Mouse (Mus musculus): ENCODE measurements around the gene Tcam1. TPM values are rescaled to one million over a fixed set of nuclear protein-coding genes. Genes with fewer than 3 reads are reported as not detected.
A peak's percentile ranks its signal among the peaks of the same experiment; 100 is the strongest.

The Tcam1 gene
- polyA plus RNA-seq, 1 experiment from 2014 or later, result 0.06 TPM

DNA sequence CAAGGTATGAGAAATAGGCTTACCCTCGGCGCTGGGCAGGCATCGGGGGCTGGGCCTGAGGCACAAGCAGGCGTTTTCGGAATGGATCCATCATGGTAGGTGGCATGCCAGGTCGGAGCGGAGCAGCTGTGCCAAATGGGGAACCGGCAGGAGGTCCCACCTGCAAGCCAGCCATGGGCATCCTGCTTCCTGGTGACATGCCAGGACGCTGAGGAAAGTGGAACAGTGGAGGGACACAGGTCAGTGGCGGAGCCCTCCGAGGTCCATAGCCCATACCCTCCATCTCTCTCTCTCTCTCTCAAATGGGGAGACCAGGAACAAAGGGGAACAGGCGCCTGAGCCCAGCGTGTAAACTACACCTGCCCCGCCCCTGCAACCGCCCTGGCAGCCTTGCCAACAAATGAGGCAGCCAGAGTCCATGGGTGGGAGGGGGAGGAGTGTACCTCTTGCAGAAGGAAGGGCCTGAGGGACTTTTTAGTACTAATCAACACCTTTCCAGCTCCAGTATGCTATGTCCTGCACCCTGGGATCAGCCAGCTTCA, 9.1 kb upstream of the Tcam1 start:
- H3K9me3 ChIP-seq (replicated peaks), result no peaks in the 10 kb centered on the region
- H3K36me3 ChIP-seq, result peaks cover 68% of the 10 kb centered on the region
- 85% methylated on average over 15 of the region's 15 CpGs for whole genome bisulfite sequencing
- no peaks in the 10 kb centered on the region for H3K27me3 ChIP-seq (ENCODE audit: low read depth, poor library complexity, severe bottlenecking)
- peak overlapping the region; percentile 39; the same call in 1 of the 2 replicates for H3K27ac ChIP-seq (replicated peaks)
- DNase-seq (ENCODE audit: low spot score), result no peak
- no peak overlapping the region for H3K4me3 ChIP-seq
- peaks cover 49% of the 10 kb centered on the region for H3K4me1 ChIP-seq

DNA sequence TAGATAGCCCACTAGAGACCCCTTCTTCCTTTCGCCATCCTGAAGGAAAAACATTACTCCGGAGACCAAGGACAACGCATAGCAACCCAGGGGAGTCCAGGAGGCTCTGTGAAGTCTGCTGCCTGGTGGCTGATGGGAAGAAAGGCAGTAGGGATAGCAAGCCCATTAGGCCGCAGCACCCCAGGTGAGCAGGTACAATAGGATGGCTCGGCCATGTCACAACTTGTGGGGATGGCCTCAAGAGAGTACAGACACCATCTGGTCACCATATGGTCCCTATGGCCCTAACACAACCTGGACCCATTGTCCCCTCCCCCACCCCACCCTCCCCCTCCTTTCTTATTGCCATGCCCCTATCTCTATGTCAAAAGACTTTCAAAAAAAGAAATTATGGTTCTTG, 8.6 kb upstream of the Tcam1 start:
- H3K27me3 ChIP-seq (ENCODE audit: low read depth, poor library complexity, severe bottlenecking), result no peaks in the 10 kb centered on the region
- WGBS, result 83% methylated on average over 5 of the region's 5 CpGs
- DNase-seq (ENCODE audit: low spot score), result no peak
- H3K27ac ChIP-seq (replicated peaks), result peak overlapping the region; percentile 69; the same call in 1 of the 2 replicates
- H3K4me1 ChIP-seq, result peaks cover 49% of the 10 kb centered on the region
- peaks cover 63% of the 10 kb centered on the region for H3K36me3 ChIP-seq
- H3K9me3 ChIP-seq (replicated peaks), result no peaks in the 10 kb centered on the region
- no peak overlapping the region for H3K4me3 ChIP-seq

DNA sequence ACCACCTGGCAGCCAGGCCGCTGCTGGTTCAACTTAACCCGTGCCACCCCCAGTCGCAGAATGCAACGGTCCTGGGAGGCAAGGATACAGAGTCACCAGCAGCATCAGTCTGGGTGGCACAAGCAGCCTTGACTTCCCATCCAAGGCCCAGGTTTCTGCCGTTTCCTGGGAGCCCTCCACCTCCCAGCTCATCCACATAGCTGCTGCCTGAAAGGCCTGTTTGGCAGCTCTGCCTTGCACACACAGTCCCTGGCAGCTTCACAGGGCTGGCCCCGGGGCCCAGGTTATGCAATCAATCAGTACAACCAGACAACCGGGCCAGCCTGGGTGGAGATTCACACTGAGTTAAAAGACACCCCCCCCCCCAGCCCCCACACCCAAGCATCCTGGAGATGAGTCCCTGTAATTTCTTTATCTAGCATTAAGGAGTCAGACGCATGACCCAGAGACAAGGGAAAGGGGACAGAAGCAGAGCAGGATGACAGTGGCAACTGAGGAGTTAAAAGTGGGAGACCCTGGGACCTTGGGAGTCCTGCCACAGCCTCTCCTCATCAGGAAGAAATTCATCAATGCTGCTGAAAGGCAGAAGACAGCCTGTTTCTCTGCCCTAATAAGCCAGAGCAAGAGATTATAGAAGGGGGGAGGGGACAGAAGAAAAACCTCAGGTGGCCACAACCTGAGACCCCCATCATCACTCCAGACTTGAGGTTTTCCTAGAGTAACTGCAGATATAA, 8.0 kb upstream of the Tcam1 start:
- H3K27ac ChIP-seq (replicated peaks), result peak overlapping the region; percentile 69
- peaks cover 53% of the 10 kb centered on the region for H3K4me1 ChIP-seq
- peaks cover 57% of the 10 kb centered on the region for H3K36me3 ChIP-seq
- no peaks in the 10 kb centered on the region for H3K27me3 ChIP-seq (ENCODE audit: low read depth, poor library complexity, severe bottlenecking)
- H3K4me3 ChIP-seq, result 0 out of 2 replicates have a peak overlapping the region, but pooled peaks have one; percentile 9
- H3K9me3 ChIP-seq (replicated peaks), result no peaks in the 10 kb centered on the region
- WGBS, result 81% methylated on average over 8 of the region's 8 CpGs
- no peak for DNase-seq (ENCODE audit: low spot score)

DNA sequence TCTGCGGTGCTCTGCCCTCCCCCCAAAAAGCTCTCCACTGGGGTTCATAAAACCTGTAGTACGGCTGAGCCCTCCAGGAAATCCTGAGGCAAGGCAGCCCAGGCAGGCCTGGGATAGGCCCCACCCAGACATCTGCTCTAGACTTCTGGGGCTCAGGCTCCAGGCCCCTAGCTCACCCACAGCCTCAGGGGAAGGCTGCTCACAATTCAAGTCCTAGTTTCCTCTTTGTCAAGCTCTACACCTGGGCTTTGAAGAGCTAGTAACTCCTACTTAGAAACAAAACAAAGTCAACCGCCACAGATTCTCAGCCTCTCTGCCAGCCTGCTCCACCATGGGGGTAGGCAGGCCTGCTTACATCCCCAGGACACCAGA, 7.4 kb upstream of the Tcam1 start:
- Histone ChIP-seq H3K9me3 (replicated peaks) (no peaks in the 10 kb centered on the region; the same call in 1 of the 2 replicates), H3K4me1 (peaks cover 54% of the 10 kb centered on the region), H3K4me3 (0 out of 2 replicates have a peak overlapping the region, but pooled peaks have one; percentile 9), H3K36me3 (peaks cover 51% of the 10 kb centered on the region), H3K27ac (replicated peaks) (peak overlapping the region; percentile 69), H3K27me3 (ENCODE audit: low read depth, poor library complexity, severe bottlenecking) (no peaks in the 10 kb centered on the region)
- WGBS, result 75% methylated on average over 3 of the region's 3 CpGs
- no peak for DNase-seq (ENCODE audit: low spot score)

DNA sequence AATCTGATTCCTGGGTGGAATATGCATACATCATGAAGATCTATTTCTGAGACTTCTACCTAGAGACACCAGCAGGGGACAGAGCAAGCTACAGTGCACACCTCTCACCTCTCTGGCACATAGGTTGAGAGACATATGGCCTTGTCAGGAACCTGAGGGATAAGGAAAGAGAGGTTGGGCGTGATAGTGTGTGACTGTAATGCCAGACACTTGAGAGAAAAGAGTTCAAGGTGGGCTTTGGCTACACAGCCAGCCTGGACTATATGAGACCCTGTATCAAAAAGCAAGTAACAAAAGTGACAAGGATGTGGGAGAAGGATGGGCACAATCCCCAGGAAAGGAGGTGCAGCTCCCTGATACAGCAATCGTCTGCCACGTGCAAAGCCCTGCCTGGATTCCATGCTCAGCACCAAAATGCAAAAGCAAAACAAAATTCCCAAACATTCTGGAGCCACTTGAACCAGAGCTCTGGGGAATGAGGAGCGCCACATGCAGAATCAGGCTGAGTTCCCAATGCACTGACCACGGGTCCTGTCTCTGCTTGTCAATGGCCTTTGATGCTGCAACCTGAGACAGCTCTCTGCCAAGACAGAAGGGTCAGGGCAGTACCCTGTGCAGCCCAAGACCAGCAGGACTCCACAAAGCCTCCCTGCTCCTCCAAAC, 5.2 kb upstream of the Tcam1 start:
- peaks cover 64% of the 10 kb centered on the region for H3K4me1 ChIP-seq
- WGBS, result 58% methylated on average over 5 of the region's 5 CpGs
- H3K4me3 ChIP-seq, result peak overlapping the region; percentile 99
- DNase-seq (ENCODE audit: low spot score), result peak; percentile 27
- H3K27me3 ChIP-seq (ENCODE audit: low read depth, poor library complexity, severe bottlenecking), result 0 out of 2 replicates have a peak, but pooled peaks cover 6% of the 10 kb centered on the region
- H3K36me3 ChIP-seq, result peaks cover 29% of the 10 kb centered on the region
- H3K9me3 ChIP-seq (replicated peaks), result no peaks in the 10 kb centered on the region; the same call in 1 of the 2 replicates
- H3K27ac ChIP-seq (replicated peaks), result peak overlapping the region; percentile 96

DNA sequence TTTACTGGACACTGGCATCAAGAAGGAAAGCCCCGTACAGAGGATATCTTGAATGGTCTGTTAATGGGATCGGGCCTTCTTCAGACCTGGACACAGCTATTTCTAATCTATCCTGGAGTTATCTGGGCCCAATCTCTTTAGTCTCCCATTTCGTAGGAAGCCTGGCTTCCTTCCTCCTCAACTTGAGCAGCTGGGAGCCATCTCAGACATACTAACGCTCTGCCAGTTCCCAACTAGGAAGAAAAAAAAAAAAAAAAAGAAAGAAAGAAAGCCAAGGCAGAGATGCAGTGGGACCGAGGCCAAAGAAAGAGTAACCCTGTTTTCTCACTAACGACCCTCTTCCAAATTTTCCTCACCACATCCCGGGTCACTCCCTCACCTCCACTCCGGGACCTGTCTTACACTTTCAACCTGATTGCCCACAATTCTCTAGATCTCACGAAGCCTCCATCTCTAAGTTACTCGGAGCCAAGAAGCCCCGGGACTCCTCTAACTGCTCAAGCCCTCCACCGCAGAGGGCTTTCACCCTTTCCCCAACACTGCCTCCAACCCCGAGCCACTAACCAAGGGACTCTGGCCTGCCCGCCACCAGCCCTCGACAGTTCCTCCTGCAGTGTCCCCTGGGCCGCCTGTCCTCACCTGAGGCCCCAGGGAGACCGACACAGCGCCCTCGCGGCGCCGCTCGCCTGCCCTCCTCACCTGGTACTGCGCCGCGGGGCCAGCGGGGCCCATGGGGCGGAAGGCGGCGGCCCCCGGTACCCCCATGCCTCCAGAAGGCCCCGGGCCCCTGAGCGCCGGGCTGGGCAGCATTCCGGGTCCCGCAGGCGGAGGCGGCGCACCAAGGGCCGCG, 4.5 kb upstream of the Tcam1 start:
- Histone ChIP-seq H3K27me3 (ENCODE audit: low read depth, poor library complexity, severe bottlenecking) (peaks cover 9% of the 10 kb centered on the region; the same call in 1 of the 2 replicates), H3K4me1 (peaks cover 69% of the 10 kb centered on the region), H3K4me3 (peak overlapping the region; percentile 99), H3K9me3 (replicated peaks) (no peaks in the 10 kb centered on the region; the same call in 1 of the 2 replicates), H3K27ac (replicated peaks) (peak overlapping the region; percentile 96), H3K36me3 (peaks cover 21% of the 10 kb centered on the region)
- WGBS, result 3% methylated on average over 41 of the region's 41 CpGs
- no peak for DNase-seq (ENCODE audit: low spot score)

DNA sequence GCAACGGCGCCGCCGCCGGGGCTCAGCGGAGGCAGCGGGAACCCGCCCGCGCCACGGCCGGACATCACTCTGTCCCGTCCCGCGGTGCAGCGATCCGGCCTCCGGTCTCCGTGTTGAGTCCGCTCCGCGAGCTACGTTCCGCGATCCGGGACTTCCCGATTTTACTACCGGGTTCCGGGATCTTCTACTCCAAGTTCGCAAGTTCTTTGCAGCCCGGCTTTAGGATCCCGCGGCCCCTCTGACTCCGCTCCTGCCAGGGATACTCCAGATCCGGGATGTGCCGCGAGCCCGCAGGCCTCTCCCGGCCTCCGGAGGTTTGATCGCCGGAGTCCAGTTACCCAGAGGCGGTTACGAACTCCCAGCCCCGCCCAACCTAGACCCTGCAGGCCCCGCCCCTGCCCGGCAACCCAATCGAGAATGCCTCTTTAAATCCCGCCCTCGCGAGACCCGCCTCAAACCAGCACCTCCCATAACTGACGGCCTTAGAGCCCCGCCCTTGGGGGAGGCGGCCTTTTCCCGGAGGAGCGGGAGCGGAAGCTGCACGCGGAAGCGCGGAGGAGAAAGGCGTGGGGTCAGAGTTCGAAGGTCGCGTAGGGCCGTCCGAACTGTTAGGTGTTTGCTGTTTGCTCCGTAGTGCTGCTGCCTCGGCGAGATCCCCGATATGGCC, 3.7 kb upstream of the Tcam1 start, which contains the start of gene Smarcd2:
TSS of gene Smarcd2 (minus strand) at position 329 of the 667 bp plus-strand sequence.
- DNase-seq (ENCODE audit: low spot score), result peak; percentile 100
- WGBS, result under 1% methylated on average over 72 of the region's 72 CpGs
- peak within 1 kb of the TSS; percentile 96 for H3K27ac ChIP-seq (replicated peaks)
- H3K27me3 ChIP-seq (ENCODE audit: low read depth, poor library complexity, severe bottlenecking), result peaks cover 17% of the 10 kb centered on the region
- no peaks in the 10 kb centered on the region; the same call in 1 of the 2 replicates for H3K9me3 ChIP-seq (replicated peaks)
- peak within 1 kb of the TSS; percentile 99 for H3K4me3 ChIP-seq
- peaks cover 14% of the 10 kb centered on the region for H3K36me3 ChIP-seq
- H3K4me1 ChIP-seq, result peaks cover 62% of the 10 kb centered on the region

DNA sequence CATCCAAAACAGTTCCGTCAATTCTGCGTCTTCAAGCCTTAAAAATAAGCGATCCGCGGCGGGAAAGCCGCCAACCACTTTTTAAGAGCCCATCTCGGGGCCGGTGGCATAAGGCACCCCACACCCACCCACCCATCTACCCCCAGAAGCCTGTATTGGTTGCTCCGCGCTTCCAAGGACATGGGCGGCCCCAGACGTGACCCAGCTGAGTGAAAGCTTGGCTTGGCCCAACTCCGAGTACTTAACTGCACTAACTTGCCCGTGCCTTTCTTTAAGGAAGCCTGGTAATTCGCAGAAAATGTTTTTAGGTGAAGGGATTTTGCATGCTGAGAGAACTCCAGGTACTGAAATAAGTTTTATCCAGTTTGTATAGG, 3.2 kb upstream of the Tcam1 start:
- peak overlapping the region; percentile 99 for H3K4me3 ChIP-seq
- peaks cover 56% of the 10 kb centered on the region for H3K4me1 ChIP-seq
- no peaks in the 10 kb centered on the region; the same call in 1 of the 2 replicates for H3K9me3 ChIP-seq (replicated peaks)
- peaks cover 9% of the 10 kb centered on the region for H3K36me3 ChIP-seq
- 21% methylated on average over 16 of the region's 16 CpGs for WGBS
- peaks cover 22% of the 10 kb centered on the region for H3K27me3 ChIP-seq (ENCODE audit: low read depth, poor library complexity, severe bottlenecking)
- H3K27ac ChIP-seq (replicated peaks), result peak overlapping the region; percentile 96
- DNase-seq (ENCODE audit: low spot score), result no peak

DNA sequence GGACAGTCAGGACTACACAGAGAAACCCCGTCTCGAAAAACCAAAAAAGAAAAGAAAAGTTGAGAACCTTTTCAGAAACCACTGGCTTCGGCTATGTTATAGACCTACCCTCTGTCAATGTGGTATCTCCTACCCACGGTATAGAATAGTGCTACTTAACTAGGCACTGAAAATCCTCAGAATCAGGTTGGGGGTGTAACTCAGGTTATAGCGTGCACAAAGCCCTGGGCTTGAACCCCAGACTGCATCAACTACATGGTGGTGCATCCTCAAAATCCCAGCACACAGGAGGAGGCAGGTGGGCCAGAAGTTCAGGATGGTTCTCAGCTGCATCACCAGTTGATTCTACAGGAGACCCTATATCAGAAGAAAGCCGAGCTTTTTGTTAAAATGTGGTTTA, 2.7 kb upstream of the Tcam1 start:
- WGBS, result 92% methylated on average over 6 of the region's 6 CpGs
- H3K27ac ChIP-seq (replicated peaks), result 0 out of 2 replicates have a peak overlapping the region, but pooled peaks have one; percentile 96
- H3K4me1 ChIP-seq, result peaks cover 51% of the 10 kb centered on the region
- peak overlapping the region; percentile 99; the same call in 1 of the 2 replicates for H3K4me3 ChIP-seq
- no peaks in the 10 kb centered on the region; the same call in 1 of the 2 replicates for H3K9me3 ChIP-seq (replicated peaks)
- peaks cover 23% of the 10 kb centered on the region for H3K27me3 ChIP-seq (ENCODE audit: low read depth, poor library complexity, severe bottlenecking)
- no peak for DNase-seq (ENCODE audit: low spot score)
- peaks cover 5% of the 10 kb centered on the region; the same call in 1 of the 2 replicates for H3K36me3 ChIP-seq

DNA sequence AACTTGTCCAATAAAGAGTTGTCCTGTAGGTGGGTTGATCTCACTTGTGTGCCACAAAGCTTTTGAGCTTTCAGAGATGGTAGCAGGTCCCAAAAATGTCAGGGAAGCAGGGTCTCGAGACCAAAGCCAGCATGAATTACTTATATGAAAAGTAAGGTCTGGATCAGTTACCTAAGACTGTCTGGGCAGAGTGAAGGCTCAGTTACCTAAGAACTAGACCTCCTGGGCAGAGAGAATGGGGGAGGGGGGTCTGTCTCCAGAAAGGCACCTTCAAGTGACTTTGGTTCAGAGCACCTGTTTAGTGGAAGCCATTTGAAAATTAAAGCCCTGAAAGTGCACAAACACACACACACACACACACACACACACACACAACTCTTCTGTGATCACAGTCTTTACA, 2.1 kb upstream of the Tcam1 start:
- WGBS, result 94% methylated on average over 1 of the region's 1 CpGs
- no peak for DNase-seq (ENCODE audit: low spot score)
- peaks cover 46% of the 10 kb centered on the region for H3K4me1 ChIP-seq
- H3K27me3 ChIP-seq (ENCODE audit: low read depth, poor library complexity, severe bottlenecking), result peaks cover 23% of the 10 kb centered on the region
- H3K4me3 ChIP-seq, result no peak overlapping the region
- H3K9me3 ChIP-seq (replicated peaks), result no peaks in the 10 kb centered on the region; the same call in 1 of the 2 replicates
- H3K27ac ChIP-seq (replicated peaks), result 0 out of 2 replicates have a peak overlapping the region, but pooled peaks have one; percentile 42
- H3K36me3 ChIP-seq, result peaks cover 3% of the 10 kb centered on the region; the same call in 1 of the 2 replicates

DNA sequence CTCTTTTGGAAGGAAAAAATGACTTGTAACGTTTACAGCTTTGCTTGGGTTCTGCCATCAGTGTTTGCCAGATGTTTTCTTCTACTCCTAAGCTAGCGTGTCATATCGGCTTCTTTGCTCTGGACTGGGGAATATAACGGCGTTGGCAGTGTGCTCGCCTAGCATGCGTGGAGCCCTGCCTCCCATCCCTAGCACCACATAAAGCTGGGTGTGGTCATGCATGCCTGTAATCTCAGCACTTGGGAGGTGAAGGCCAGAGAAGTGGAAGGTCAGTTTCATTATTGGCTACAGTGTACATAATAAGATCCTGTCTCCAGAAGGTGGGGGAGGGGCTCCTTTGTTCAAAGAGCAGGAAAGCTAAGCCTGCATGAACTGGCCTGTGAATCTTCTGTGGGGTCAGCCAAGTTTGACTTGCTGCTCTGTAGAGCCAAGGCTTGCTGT, 1.5 kb upstream of the Tcam1 start:
- no peak overlapping the region for H3K4me3 ChIP-seq

More for the DNA sequence above, 1.5 kb upstream of the Tcam1 start:
- Histone ChIP-seq H3K9me3 (replicated peaks) (no peaks in the 10 kb centered on the region; the same call in 1 of the 2 replicates), H3K36me3 (peaks cover 3% of the 10 kb centered on the region; the same call in 1 of the 2 replicates), H3K27me3 (ENCODE audit: low read depth, poor library complexity, severe bottlenecking) (peaks cover 23% of the 10 kb centered on the region), H3K27ac (replicated peaks) (0 out of 2 replicates have a peak overlapping the region, but pooled peaks have one; percentile 42), H3K4me1 (peaks cover 44% of the 10 kb centered on the region)
- 90% methylated on average over 7 of the region's 7 CpGs for WGBS
- no peak for DNase-seq (ENCODE audit: low spot score)
